Mouse (Mus musculus): ENCODE measurements at regions not wholly inside any gene's neighbourhood (a gene's known extent, or its start where the extent isn't known, plus 50 kb on each side); places are given as distances from the start of the nearest gene placed in this dataset.
A peak's percentile ranks its signal among the peaks of the same experiment; 100 is the strongest.

DNA sequence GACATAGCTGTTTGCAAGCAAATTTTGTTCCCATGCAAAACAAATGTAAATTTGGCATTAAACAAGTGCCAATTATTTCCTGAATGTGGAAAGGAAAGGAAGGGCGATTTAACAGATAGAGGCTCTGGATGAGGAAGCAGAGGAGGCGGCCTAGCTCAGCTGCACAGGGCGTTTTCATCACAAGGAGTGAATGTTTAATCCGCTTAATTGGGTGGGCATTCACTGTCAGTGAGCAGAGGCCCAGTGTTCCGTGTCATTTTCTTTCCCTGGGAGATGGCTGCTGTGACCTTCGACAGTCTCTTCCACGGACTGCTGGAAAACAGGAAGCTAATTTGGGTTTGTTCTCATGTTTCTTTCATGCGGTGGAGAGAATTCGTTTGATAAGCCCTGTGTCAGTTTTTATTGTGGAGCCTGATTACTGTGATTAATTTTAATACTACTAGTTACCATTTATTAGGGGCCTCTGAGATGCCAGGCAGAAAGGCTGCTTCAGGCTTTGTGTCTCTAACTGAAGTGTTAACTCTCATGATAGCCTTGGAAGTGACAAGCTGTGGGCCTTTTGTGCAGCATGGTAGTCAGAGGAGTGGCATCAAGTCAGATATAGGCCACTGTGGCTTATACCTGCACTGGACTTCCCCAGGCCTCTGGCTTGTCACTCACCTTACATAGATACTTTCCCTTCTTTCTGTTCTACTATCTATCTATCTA, 700.6 kb upstream of the Tmpo start:
- no peak for ATAC-seq (ENCODE audit: insufficient read depth, low FRiP score, low TSS enrichment)
- Histone ChIP-seq H3K4me2 (ENCODE audit: low read depth) (no peak overlapping the region), H3K27ac (ENCODE audit: low read depth, low read length) (no peak overlapping the region), H3K36me3 (ENCODE audit: control insufficient read depth, insufficient read depth, low read length) (no peaks in the 10 kb centered on the region), H3K27me3 (ENCODE audit: control insufficient read depth, insufficient read depth, low read length) (no peaks in the 10 kb centered on the region), H3K4me1 (ENCODE audit: control insufficient read depth, insufficient read depth, low read length) (no peaks in the 10 kb centered on the region), H3K9ac (ENCODE audit: low read length) (no peak overlapping the region), H3K9me3 (ENCODE audit: control insufficient read depth, low read length) (no peaks in the 10 kb centered on the region), H3K4me3 (ENCODE audit: low read depth, low read length) (no peak overlapping the region)
- WGBS: 48% methylated on average over 9 of the region's 9 CpGs
- no peak for DNase-seq (ENCODE audit: low spot score)

DNA sequence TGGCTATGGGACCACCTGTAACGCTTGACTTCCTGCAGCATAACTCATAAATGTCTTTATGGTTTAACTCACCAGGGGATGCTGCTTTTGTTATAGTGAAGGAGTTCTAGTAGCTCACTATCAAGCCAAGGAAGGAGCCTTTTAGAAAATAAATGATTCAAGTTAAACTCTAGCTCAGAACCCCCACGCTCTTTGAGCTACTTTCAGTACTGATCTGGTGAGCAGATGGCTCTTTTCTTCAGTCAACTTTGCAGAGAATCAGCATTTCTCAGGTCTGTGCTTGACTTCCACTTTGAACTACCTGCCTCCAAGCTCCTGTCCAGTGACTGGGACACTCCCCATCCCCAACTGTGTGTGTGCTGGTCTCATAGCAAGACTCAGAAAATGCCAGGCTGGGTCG, 694.3 kb upstream of the Tmpo start:
- WGBS: 82% methylated on average over 3 of the region's 3 CpGs
- ATAC-seq (ENCODE audit: insufficient read depth, low FRiP score, low TSS enrichment): no peak
- no peak overlapping the region for H3K27ac ChIP-seq (ENCODE audit: low read depth, low read length)
- no peak for DNase-seq (ENCODE audit: low spot score)
- H3K27me3 ChIP-seq (ENCODE audit: control insufficient read depth, insufficient read depth, low read length): no peaks in the 10 kb centered on the region
- H3K4me3 ChIP-seq (ENCODE audit: low read depth, low read length): no peak overlapping the region
- H3K9ac ChIP-seq (ENCODE audit: low read length): no peak overlapping the region
- no peaks in the 10 kb centered on the region for H3K9me3 ChIP-seq (ENCODE audit: control insufficient read depth, low read length)
- no peak overlapping the region for H3K4me2 ChIP-seq (ENCODE audit: low read depth)
- no peaks in the 10 kb centered on the region for H3K36me3 ChIP-seq (ENCODE audit: control insufficient read depth, insufficient read depth, low read length)
- no peaks in the 10 kb centered on the region for H3K4me1 ChIP-seq (ENCODE audit: control insufficient read depth, insufficient read depth, low read length)

DNA sequence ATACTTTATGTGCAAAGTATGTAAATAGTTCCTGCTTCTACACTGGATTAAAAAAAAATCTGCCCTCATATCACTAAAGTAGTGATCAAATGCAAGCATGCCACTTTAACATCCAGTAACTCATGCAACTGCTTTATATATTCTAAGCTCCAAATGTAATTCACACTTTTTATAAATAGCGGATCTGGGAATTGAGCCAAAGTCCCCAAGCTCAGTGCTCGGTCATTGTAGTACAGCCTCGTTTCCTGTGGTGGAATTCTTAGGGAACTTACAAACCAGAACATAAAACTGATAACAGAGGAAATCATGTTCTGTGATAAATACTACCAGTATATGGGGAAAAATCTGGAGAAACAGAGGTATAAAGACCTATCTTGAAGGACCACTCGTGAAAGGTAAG, 690.1 kb upstream of the Tmpo start:
- WGBS: 84% methylated on average over 4 of the region's 4 CpGs
- Histone ChIP-seq H3K9ac (ENCODE audit: low read length) (no peak overlapping the region), H3K4me2 (ENCODE audit: low read depth) (no peak overlapping the region), H3K36me3 (ENCODE audit: control insufficient read depth, insufficient read depth, low read length) (no peaks in the 10 kb centered on the region), H3K27me3 (ENCODE audit: control insufficient read depth, insufficient read depth, low read length) (no peaks in the 10 kb centered on the region), H3K4me3 (ENCODE audit: low read depth, low read length) (no peak overlapping the region), H3K27ac (ENCODE audit: low read depth, low read length) (no peak overlapping the region), H3K9me3 (ENCODE audit: control insufficient read depth, low read length) (no peaks in the 10 kb centered on the region), H3K4me1 (ENCODE audit: control insufficient read depth, insufficient read depth, low read length) (no peaks in the 10 kb centered on the region)
- no peak for DNase-seq (ENCODE audit: low spot score)
- no peak for ATAC-seq (ENCODE audit: insufficient read depth, low FRiP score, low TSS enrichment)

DNA sequence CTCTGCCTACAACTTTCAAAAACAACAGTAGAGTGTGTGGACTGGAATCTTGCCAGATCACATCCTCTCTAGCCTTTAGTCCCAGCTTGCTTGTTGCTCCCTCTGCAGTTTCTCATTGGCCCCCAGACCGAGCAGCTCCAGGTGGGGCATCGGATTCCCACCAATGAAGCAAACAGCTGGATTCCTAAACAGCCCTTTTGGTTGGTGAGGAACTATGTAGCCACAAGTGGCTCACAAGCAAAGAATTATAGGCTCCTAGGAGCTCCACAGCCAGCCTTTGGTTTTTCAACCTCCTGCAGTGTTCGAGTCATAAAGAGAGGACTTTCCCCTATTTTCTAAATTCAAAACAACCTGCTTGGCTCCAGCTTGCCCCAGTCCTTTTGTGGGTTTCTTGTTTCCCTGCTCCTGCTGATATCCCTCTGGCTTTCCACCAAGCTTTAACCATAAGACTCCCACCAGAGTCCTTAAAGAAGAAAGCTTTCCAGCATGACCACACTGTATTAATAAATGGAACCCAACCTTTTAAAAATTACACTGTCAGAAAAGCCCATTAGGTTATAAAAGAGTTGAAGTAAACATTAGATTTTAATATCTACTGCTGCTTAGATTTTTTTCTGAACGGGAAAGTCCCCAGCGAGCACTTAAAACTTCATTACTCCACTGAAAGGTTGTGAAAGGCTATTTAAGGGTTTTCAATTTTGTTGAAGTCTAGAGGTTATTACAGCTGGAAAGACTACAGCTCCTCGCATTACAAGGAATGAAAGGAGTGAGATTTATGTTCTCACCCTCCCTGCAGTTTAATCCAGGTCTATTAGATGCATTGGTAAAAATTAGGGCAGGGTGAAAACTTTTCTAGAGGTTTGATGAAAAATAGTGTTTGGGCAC, 677.8 kb upstream of the Tmpo start:
- WGBS: 23% methylated on average over 6 of the region's 6 CpGs
- Histone ChIP-seq H3K4me3 (ENCODE audit: low read depth, low read length) (no peak overlapping the region), H3K9me3 (ENCODE audit: control insufficient read depth, low read length) (no peaks in the 10 kb centered on the region), H3K9ac (ENCODE audit: low read length) (no peak overlapping the region), H3K4me1 (ENCODE audit: control insufficient read depth, insufficient read depth, low read length) (no peaks in the 10 kb centered on the region), H3K27ac (ENCODE audit: low read depth, low read length) (no peak overlapping the region), H3K36me3 (ENCODE audit: control insufficient read depth, insufficient read depth, low read length) (no peaks in the 10 kb centered on the region), H3K4me2 (ENCODE audit: low read depth) (no peak overlapping the region), H3K27me3 (ENCODE audit: control insufficient read depth, insufficient read depth, low read length) (no peaks in the 10 kb centered on the region)
- ATAC-seq (ENCODE audit: insufficient read depth, low FRiP score, low TSS enrichment) (no peak), DNase-seq (ENCODE audit: low spot score) (peak; percentile 31)

DNA sequence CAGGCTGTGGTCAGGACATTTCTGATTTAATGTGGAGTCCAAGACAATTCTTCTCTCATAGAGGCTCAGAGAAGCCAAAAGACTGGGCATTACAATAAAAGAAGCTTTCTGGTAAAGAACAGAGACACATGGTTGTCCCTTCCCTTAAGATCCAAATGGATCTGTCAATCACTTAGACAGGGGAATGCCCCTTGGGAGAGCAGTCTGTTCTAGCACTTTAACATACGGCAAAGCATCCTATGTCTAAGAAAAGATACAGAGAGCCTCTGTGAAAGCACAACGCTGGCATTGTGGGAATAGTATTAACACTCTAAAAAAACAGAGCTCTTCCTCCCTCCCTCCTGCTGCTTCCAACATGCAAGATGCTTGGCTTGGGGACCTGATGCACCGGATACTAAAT, 646.0 kb upstream of the Tmpo start:
- no peak overlapping the region for H3K4me3 ChIP-seq (ENCODE audit: low read depth, low read length)
- H3K4me2 ChIP-seq (ENCODE audit: low read depth): no peak overlapping the region
- no peaks in the 10 kb centered on the region for H3K27me3 ChIP-seq (ENCODE audit: control insufficient read depth, insufficient read depth, low read length)
- ATAC-seq (ENCODE audit: insufficient read depth, low FRiP score, low TSS enrichment): no peak
- no peak overlapping the region for H3K27ac ChIP-seq (ENCODE audit: low read depth, low read length)
- no peaks in the 10 kb centered on the region for H3K36me3 ChIP-seq (ENCODE audit: control insufficient read depth, insufficient read depth, low read length)
- H3K9ac ChIP-seq (ENCODE audit: low read length): no peak overlapping the region
- H3K4me1 ChIP-seq (ENCODE audit: control insufficient read depth, insufficient read depth, low read length): no peaks in the 10 kb centered on the region
- H3K9me3 ChIP-seq (ENCODE audit: control insufficient read depth, low read length): no peaks in the 10 kb centered on the region
- 44% methylated on average over 3 of the region's 3 CpGs for WGBS
- no peak for DNase-seq (ENCODE audit: low spot score)

DNA sequence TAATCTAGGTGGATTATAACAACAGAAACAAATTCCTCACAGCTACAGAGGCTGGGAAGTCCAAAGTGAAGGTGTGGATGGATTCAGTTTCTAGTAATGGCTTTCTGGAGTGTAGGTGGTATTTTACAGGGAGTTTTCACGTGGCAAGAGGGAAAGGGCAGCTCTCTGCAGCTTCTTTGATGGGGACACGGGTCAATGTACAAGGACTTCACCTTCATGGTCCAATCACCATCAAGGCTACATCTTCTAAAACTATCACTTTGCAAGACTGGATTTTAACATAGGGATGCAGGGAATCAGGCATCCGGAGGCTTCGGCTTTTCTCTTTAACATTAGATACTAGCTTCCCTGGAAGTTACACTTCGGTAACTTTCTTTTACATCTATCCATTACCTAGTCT, 642.4 kb upstream of the Tmpo start:
- WGBS: 87% methylated on average over 5 of the region's 5 CpGs

DNA sequence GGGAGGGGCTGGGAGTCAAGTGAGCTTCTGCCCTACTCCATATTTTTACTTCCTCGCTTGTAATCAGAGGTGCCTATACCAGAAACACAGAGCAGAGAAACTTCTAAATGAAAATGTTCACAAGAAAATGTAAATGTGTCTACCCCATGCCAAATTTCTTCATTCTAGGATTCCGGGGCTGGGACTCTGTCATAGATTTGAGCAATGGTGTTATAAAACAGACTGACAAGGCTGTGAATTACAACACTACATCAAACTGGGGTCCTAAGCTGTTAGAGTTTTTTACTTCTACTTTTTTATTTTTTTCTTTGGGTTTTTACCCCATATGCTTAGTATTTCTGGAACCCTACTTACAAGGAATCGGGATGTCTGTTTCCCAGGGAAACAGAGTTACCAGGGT, 623.8 kb upstream of the Tmpo start:
- H3K36me3 ChIP-seq (ENCODE audit: control insufficient read depth, insufficient read depth, low read length): no peaks in the 10 kb centered on the region
- DNase-seq (ENCODE audit: low spot score): no peak
- WGBS: 90% methylated on average over 3 of the region's 3 CpGs
- no peaks in the 10 kb centered on the region for H3K9me3 ChIP-seq (ENCODE audit: control insufficient read depth, low read length)
- H3K27ac ChIP-seq (ENCODE audit: low read depth, low read length): no peak overlapping the region
- ATAC-seq (ENCODE audit: insufficient read depth, low FRiP score, low TSS enrichment): no peak
- no peaks in the 10 kb centered on the region for H3K27me3 ChIP-seq (ENCODE audit: control insufficient read depth, insufficient read depth, low read length)
- H3K4me3 ChIP-seq (ENCODE audit: low read depth, low read length): no peak overlapping the region
- H3K4me1 ChIP-seq (ENCODE audit: control insufficient read depth, insufficient read depth, low read length): no peaks in the 10 kb centered on the region
- H3K4me2 ChIP-seq (ENCODE audit: low read depth): no peak overlapping the region
- no peak overlapping the region for H3K9ac ChIP-seq (ENCODE audit: low read length)

More for the DNA sequence above, 642.4 kb upstream of the Tmpo start:
- H3K9me3 ChIP-seq (ENCODE audit: control insufficient read depth, low read length): no peaks in the 10 kb centered on the region
- no peaks in the 10 kb centered on the region for H3K27me3 ChIP-seq (ENCODE audit: control insufficient read depth, insufficient read depth, low read length)
- no peak overlapping the region for H3K4me2 ChIP-seq (ENCODE audit: low read depth)
- DNase-seq (ENCODE audit: low spot score) (no peak), ATAC-seq (ENCODE audit: insufficient read depth, low FRiP score, low TSS enrichment) (no peak)
- no peak overlapping the region for H3K27ac ChIP-seq (ENCODE audit: low read depth, low read length)
- no peak overlapping the region for H3K9ac ChIP-seq (ENCODE audit: low read length)
- no peaks in the 10 kb centered on the region for H3K4me1 ChIP-seq (ENCODE audit: control insufficient read depth, insufficient read depth, low read length)
- H3K36me3 ChIP-seq (ENCODE audit: control insufficient read depth, insufficient read depth, low read length): no peaks in the 10 kb centered on the region
- no peak overlapping the region for H3K4me3 ChIP-seq (ENCODE audit: low read depth, low read length)

All from neural tube, embryonic 11.5 days (tissue).